Mouse (Mus musculus): ENCODE data around the gene Coa5. TPM values are rescaled to one million over a fixed set of nuclear protein-coding genes. Genes with fewer than 3 reads are reported as not detected.
A peak's percentile ranks its signal among the peaks of the same experiment; 100 is the strongest.

The Coa5 gene
- total RNA-seq (2021): 10 to 100 TPM; 43.1 to 43.2 TPM
- long read RNA-seq, experiment 1, transcript Coa5-201 (3 exons, 3,863 nt): major isoform, 32 of 37 reads
- long read RNA-seq, experiment 1, partial matches to known transcripts: 0 of 37 reads
- long read RNA-seq, experiment 1, other reads (novel, unspliced or antisense): 5 of 37 reads
- long read RNA-seq, experiment 2, transcript Coa5-201 (3 exons, 3,863 nt): major isoform, 40 of 43 reads
- long read RNA-seq, experiment 2, partial matches to known transcripts: 0 of 43 reads
- long read RNA-seq, experiment 2, other reads (novel, unspliced or antisense): 3 of 43 reads

GRCm38 (mm10) chr1:37429366-37430296 lies at the start of gene Coa5, which contains the start of gene Unc50:
TSS of gene Coa5 (minus strand) at chr1:37430103.
TSS of gene Unc50 (plus strand) at chr1:37430139.
- peak; percentile 92 to 96 for DNase-seq (ENCODE audit: low spot score in 2 of 2)

GRCm38 (mm10) chr1:37479074-37479473 lies 49.2 kb upstream of the Coa5 start:
- peak in 1 of 2 experiments; percentile 26 for DNase-seq (ENCODE audit: low spot score in 2 of 2)

GRCm38 (mm10) chr1:37478416-37478815 lies 48.5 kb upstream of the Coa5 start:
- no peak for DNase-seq (ENCODE audit: low spot score in 2 of 2)

GRCm38 (mm10) chr1:37477928-37478327 lies 48.0 kb upstream of the Coa5 start:
- DNase-seq (ENCODE audit: low spot score in 2 of 2): no peak

GRCm38 (mm10) chr1:37477250-37477649 lies 47.3 kb upstream of the Coa5 start:
- no peak for DNase-seq (ENCODE audit: low spot score in 2 of 2)

- no peak for DNase-seq (ENCODE audit: low spot score in 2 of 2)
These were observed 45.4 kb upstream of the Coa5 start for GRCm38 (mm10) chr1:37475312-37475711.

GRCm38 (mm10) chr1:37474634-37475190 lies 44.8 kb upstream of the Coa5 start:
- DNase-seq (ENCODE audit: low spot score in 2 of 2): no peak

GRCm38 (mm10) chr1:37474046-37474445 lies 44.1 kb upstream of the Coa5 start:
- no peak for DNase-seq (ENCODE audit: low spot score in 2 of 2)

- DNase-seq (ENCODE audit: low spot score in 2 of 2): no peak
These were observed 43.3 kb upstream of the Coa5 start for GRCm38 (mm10) chr1:37473251-37473650.

GRCm38 (mm10) chr1:37471179-37472148 lies 41.6 kb upstream of the Coa5 start:
- DNase-seq (ENCODE audit: low spot score in 2 of 2): no peak

- no peak for DNase-seq (ENCODE audit: low spot score in 2 of 2)
These were observed 39.1 kb upstream of the Coa5 start for GRCm38 (mm10) chr1:37469007-37469406.

- DNase-seq (ENCODE audit: low spot score in 2 of 2): no peak
These were observed 37.9 kb upstream of the Coa5 start for GRCm38 (mm10) chr1:37467806-37468205.

- no peak for DNase-seq (ENCODE audit: low spot score in 2 of 2)
These were observed 36.6 kb upstream of the Coa5 start for GRCm38 (mm10) chr1:37466322-37466995.

GRCm38 (mm10) chr1:37464878-37465452 lies 35.1 kb upstream of the Coa5 start:
- DNase-seq (ENCODE audit: low spot score in 2 of 2): no peak

GRCm38 (mm10) chr1:37457546-37457945 lies 27.6 kb upstream of the Coa5 start:
- no peak for DNase-seq (ENCODE audit: low spot score in 2 of 2)

- DNase-seq (ENCODE audit: low spot score in 2 of 2): no peak
These were observed 21.4 kb upstream of the Coa5 start for GRCm38 (mm10) chr1:37451270-37451669.

- no peak for DNase-seq (ENCODE audit: low spot score in 2 of 2)
These were observed 18.6 kb upstream of the Coa5 start for GRCm38 (mm10) chr1:37448361-37449095.

GRCm38 (mm10) chr1:37442848-37443835 lies 13.2 kb upstream of the Coa5 start:
- DNase-seq (ENCODE audit: low spot score in 2 of 2): no peak
